Mouse (Mus musculus): Measurements from ENCODE around the gene Lhfp.
A peak's percentile ranks its signal among the peaks of the same experiment; 100 is the strongest.

Gene Lhfp

DNA sequence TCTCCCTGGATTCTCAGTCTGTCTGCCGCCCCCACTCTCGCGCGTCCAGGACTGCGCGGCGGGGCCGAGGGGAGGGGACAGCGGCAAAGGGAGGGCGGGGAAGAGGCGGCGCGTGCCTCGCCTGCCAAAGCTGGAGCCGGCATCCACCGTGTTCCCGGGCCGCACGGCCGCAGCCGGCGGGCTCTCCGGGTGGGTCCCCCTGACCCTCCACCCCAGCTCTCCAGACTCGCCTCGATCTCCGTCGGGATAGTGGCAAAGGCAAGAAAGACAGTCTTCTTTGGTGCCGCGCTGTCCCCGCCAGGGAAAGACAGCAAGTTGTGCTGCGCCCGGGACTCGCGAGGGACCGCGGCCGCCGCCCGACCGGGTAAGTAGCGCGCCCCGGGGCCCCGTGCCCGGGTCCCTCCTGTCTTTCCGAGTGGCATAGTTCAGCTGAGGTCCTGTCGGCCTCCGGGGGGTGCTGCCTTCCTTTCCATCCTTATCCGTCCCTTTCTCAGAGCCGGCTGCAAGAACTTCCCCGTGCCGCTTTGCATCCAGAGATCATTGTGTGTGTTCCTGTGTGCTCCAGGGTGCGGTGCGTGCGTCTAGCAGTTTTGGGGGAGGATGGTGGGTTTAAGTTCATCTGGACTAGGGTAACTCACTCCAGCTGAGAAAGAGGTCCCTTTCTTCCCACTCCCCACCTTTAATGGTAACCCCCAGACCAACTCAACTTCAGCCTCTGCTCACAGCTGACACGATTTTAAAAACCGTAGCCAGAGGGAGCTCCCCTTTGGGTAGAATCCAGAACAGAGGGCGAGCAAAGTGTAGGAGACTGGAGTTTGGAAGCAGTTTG, at the start of gene Lhfp:
Gene Lhfp, plus strand, starts transcription at position 118 of the 829 bp plus-strand sequence.
- no peak for DNase-seq (ENCODE audit: low spot score in 2 of 2)

DNA sequence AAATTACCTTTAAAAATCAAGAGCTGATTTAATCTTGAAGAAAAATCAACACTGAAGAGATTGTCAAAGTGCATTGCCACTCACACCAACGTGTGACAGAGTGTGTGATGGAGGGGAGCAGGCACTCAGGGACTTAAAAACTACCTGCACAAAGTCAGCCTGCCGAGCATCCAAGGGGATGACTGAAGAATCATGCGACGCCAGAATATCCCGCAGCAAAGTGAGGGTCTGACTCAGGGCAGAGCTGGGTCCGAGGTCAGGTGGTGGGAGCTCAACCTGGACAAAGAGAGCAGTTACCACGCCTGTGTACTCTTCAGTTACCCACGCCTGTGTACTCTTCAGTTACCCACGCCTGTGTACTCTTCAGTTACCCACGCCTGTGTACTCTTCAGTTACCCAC, 48.0 kb upstream of the Lhfp start:
- no peak for DNase-seq (ENCODE audit: low spot score in 2 of 2)

DNA sequence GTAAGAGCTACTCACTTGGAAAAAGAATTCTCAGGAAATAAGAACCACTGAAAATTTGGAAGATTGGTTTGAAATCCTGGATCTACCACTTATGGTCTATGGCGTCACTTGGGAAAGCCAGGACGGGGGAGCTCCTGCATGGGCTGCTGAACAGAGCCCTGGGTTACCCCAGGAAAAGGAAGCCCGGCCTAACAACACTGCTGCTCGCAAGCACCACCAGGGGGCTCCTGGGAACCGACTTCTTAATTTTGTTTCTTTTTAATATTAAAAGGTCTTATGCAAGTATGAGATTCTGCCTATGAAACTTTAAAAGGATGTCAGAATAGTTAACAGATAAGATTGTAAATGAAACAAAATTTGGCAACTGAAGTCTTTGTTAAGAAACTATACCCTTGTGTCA, 46.7 kb upstream of the Lhfp start:
- DNase-seq (ENCODE audit: low spot score in 2 of 2), result no peak

DNA sequence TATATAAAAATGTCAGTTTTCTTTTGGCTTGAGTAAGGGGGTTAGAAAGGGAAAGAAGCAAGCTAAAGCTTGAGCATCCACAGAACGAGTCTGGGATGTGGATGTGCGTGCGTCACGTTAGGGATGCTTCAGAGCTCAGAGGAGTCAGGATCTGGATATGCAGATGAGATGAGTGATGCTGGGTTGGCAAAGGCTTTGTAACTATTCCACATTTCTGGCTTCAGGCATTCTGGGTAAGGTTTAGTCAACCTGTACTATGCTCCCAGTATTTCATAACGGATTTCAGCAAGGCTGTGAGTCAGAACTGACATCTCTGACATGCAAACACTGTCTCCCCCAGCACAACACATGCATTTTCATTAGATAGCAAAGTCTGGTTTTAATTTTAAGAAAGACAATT, 44.7 kb upstream of the Lhfp start:
- no peak for DNase-seq (ENCODE audit: low spot score in 2 of 2)

DNA sequence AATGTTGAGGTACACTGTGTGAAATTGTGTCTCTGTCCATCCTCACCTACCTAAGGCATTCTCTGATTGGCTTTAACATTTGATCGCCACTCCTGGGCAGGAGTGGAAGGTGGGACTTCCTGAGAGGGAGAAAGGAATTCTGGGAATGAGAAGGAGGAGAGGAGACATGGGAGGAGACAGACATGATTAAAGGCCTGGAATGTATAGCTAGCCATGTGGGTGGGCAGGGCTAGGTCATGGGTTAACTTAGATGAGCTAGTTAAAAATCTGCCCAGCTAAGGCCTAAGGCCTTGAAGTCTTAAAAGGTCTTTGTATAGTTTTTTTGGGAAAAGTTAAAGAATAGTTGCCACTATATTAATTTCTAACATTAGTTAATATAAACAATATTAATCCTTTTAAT, 43.9 kb upstream of the Lhfp start:
- DNase-seq (ENCODE audit: low spot score in 2 of 2), result no peak

DNA sequence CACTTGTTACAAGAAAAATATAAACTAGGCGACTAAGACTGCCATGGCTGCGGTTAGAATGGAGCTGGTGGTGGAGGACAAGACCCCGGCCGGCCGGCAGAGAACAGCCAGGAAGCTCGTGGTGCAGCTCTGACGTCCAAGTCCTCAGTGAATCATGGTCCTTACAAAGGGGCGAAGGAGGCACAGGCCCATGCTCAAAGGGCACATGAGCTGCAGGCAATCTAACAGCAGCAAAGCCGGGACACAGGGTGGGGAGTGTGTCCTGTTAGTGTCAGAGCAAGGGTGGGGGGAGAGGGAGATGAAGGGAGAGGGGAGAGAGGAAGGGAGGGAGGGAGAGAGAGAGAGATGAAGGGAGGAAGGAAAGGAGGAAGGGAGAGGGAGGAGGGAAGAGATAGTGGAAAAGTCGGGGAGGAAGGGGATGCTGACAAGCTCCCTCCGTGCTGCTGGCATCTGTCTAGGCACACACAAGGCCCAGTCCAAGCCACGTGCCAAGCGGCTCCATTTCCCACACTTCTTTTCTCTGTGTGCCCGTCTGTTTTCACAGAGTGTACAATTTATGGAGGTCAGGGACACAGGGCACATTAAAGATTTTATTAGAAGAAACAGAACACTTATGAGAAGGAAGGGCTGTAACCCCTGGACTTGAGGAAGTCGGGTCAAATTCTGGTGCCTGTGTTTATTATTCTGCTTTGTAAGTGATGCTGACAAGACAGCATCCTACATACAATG, 42.1 kb upstream of the Lhfp start:
- DNase-seq (ENCODE audit: low spot score in 2 of 2), result no peak

DNA sequence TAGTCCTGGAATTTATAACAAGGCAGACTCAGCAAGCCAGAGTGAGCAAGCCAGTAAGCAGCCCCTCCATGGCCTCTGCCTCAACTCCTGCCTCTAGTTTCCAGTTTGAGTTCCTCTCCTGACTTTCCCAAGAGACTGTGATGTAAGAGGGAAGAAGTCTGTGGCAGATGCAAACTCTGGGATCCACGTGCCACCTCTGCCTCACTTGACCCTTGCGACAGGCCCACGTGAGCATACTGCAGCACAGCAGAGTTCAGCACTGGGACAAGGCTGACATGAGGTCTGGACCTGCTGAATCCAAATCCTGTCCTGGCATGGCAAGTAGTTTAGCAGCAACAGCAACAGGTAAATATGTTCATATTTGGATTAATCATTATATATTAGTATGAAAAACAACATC, 41.3 kb upstream of the Lhfp start:
- no peak for DNase-seq (ENCODE audit: low spot score in 2 of 2)

DNA sequence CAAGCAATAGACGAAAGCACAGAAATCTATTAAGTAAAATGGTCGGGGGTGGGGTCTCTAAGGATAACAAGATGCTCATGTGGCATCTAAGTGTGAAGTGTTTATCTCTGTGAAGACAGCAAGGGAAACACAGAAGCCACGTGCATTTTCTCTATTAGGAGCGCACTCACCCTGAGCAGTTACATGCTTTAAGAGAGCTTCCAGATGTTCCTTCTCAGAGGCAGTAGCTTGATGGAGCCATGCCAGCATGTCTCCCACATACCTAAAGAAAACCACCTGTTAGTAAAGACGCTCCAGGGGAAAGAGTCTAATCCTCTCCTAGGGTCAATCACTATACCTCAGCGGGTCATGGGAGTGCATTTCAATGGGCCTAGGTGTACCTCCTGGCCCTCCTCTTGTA, 39.3 kb upstream of the Lhfp start:
- no peak for DNase-seq (ENCODE audit: low spot score in 2 of 2)

DNA sequence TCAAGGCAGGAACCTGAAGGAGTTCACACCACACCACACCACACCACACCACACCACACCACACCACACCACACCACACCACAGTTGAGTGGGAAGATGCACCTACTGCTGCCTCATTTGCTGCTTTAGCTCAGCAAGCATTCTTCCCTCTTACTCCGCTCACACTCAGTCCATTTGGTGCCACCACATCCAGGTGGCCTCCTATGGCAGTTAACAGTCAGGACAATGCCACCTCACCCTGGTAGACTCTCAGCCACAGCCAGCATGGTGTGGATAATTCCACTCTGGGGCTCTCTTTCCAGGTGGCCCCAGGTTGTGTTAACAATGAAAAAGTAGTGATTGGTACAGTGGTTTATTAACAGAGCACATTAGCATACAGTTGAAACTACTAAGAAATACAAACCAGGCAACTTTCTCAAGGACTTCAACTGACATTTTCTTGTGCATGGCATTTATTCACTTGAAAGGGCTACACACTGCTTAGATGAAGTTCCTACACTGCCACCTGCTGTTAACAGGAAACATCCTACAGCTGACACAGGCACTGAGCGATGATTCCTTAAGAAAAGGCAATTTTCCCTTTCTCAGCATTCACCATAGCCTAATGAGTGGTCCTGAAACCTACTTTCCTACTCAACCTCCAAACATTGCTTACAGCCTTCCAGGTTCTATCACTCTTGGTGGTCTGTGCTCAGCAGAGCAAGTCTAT, 36.8 kb upstream of the Lhfp start:
- peak in 1 of 2 experiments; percentile 17 for DNase-seq (ENCODE audit: low spot score in 2 of 2)

DNA sequence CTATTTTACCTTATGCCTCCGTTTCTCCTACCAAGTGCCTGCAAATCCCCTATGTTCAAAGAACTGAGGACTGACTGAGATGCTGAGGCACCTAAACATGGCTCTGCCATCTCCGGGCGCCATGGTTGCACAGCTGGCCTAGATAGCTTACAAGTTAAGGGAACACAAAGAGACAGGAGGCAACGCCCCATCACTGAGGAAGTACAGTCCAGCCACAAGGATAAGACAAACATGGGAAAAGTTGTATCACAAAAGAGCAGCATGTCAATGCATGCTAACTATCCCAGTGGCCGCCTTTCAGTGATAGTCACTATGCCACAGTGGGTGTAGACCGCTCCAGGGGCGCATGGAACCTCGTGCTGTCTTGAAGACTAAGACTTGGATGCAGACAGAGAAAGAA, 33.9 kb upstream of the Lhfp start:
- DNase-seq (ENCODE audit: low spot score in 2 of 2), result no peak

DNA sequence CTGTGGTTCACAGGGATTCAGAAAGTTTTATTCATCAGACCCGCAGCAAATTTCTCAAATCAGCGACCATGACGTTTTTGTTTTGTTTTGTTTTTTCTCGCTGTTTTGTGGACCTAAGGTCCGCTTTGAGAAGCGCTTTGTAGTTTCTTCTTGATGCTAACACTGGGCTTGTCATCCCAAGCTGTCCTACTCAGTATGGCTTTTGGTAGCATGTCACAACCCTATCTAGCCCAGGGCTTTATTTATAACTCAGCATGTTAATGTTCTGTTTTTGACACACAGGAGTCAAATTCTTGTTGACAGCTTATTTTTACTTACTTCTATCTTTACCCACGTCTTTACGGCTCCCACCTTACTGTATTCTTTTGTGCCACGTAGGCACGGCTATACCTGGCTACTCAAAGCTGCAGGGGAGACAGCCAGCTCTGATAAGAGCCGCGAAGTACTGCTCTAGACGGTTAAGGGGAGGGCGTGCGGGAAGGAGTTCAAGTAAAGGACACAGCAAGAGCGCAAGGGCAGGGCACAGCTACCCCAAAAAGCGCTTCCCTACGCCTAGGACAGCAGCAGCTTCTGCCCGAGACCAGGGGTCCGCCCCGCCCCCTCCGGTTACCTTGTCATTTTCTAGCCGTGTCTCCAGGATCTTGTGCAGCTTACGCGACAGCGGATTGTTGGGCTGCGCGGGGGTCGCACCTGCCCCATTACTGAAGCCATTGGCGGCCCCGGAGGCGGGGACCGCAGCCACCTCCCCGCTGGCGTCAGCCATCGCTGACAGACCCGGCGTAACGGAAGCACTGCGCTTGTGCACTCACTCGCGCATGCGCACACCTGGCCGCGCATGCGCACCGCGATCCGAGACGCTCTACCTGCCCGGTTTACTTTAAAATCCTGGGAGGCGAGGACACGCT, 24.6 kb upstream of the Lhfp start, which contains the start of gene Cog6:
Gene Cog6, minus strand, starts transcription at position 802 of the 905 bp plus-strand sequence.
- DNase-seq (ENCODE audit: low spot score in 2 of 2), result peak; percentile 78 to 81

DNA sequence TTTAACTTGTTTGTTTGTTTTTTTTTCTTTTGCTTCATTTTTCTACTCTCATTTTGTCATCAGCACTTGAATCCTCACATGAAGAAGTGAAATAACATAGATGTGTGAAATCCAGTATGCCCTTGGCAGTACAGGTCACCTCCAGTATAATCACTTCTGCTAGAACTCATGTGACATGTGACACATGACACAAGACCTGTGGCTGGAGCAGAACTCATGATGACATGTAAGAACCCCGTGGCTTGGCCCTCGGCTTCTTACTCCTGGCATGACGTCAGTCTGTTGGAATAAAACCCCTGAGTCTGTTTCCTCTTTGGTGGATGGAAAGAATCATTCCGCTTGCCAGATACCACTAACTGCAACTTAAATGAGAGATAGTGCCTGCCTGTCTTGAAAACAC, 14.0 kb upstream of the Lhfp start:
- no peak for DNase-seq (ENCODE audit: low spot score in 2 of 2)

DNA sequence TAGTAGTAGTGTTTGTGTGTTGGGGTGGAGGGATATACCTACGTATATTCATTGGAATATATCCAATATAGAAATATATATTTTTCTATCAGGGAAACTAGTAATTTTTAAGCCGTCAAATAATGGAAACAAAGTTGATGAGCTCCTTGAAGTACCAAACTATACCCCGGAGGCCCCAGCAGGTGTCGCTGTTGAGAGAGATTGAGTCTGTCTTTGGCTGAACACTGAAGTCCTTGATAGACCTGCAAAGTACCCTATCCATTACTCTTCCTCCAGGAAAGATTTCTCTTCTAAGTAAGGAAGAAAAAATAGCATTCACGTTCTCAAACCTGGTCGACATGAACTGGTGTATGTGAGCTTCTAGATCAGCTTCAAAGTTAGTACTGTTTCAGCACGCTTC, 12.3 kb upstream of the Lhfp start:
- peak; percentile 25 to 47 for DNase-seq (ENCODE audit: low spot score in 2 of 2)

DNA sequence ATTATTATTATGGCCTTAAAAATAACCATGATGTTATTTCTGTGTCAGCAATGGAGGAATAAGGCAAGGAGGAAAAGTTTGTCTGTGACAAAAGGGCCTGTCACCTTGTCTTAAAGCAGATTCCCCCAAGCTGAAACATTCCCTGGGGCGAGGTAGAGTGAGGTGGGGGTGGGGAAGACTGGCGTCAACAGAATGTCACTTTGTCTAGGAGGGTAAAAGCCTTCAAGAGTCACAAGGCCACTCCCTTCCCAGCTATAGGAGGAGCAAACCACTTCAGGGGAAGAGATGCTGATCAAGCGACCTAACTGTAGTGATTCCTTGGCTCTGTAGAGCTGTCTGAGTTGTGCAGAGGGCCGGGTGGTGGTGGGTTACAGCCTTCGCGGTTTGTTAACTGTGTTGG, 9.7 kb upstream of the Lhfp start:
- DNase-seq (ENCODE audit: low spot score in 2 of 2), result no peak

DNA sequence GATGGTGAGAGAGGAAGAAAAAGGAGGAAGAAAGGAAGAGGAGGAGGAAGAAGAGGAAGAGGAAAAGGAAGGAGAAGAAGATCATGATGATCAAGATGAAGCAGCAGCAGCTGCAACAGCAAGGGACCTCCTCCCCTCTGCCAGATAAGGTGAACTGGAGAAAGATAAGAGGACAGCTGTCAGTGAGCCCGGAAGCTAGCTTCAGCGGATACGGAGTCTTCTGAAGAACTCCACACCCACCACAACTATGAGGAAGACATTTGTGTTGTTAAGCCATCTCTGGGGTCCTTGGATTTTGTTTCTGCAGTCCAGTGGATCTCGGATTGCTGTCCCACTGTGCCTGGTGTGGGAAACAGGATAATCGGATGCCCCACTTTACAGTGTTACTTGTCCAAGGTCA, 8.9 kb upstream of the Lhfp start:
- no peak for DNase-seq (ENCODE audit: low spot score in 2 of 2)

DNA sequence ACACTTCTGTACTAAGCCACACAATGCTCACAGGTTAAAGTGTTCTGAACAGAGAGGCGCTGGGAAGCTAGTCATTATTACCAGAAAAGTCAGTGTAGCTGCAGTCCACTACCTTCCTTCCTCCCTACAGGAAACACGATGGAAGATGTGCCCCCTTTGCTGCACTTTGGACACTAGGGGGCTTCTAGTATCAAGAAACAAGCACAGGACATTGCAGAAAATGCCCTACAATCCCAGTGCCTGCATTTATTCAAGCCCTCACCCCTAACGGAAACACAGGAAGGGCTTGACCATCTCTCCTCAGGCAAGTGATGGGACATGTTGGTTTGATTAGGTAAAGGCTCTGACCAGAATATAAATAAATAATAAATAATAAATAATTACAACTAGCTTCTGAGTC, 7.9 kb upstream of the Lhfp start:
- no peak for DNase-seq (ENCODE audit: low spot score in 2 of 2)

DNA sequence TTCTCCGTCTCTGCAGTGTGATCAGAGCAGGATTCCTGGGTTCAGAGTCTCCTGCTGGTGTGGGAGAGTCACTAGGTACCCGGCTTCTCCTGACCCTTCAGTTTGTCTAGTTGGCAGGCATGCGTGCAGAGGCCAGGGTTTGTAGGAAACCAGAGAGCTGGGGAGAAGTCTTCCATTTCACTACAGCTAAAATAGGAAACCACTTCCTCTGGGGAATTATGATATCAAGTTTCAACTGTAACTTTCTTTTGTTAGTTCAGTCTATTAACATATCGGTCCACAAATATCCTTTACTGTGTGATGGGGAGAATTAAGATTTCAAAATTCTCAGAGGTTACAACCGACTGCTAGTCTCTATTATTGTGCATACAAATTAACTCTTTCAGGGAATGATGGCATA, 5.3 kb upstream of the Lhfp start:
- no peak for DNase-seq (ENCODE audit: low spot score in 2 of 2)

DNA sequence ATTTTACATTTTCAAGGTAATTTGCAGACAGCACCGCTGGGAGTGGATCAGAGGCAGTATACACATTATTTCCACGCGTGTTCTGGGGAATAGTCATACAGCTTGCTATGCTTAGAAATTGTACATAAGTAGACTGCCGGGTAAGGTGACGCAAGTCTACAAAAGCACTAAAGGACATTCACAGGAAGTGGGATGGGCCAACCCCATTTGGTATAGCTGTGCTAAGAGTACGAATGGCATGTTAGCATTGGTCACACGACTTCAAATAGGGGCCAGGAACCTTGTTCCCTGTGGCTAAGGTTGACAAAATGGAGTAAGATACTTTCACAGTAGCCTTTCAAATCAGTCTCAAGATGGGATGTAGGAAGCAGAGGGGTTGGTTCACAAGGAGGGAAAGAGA, 4.4 kb upstream of the Lhfp start:
- DNase-seq (ENCODE audit: low spot score in 2 of 2), result no peak

DNA sequence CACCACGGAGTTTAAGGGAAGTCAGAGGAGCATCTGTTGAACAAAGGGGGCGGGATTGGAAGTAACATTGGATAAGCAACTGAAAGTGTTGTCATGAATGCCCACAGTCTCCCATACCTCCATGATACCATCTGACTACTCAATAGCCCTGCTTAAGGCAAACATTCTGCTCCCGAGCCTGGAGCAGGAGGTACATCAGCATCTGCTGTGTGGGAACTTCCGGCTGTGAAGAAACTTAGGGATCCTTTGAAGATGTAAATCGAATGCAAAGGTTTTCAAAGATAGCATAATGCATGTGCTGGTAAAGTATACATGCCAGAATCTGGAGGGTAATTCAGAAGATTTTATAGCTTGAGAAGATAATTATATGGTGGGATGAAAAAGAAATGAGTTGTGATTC, 2.4 kb upstream of the Lhfp start:
- no peak for DNase-seq (ENCODE audit: low spot score in 2 of 2)

DNA sequence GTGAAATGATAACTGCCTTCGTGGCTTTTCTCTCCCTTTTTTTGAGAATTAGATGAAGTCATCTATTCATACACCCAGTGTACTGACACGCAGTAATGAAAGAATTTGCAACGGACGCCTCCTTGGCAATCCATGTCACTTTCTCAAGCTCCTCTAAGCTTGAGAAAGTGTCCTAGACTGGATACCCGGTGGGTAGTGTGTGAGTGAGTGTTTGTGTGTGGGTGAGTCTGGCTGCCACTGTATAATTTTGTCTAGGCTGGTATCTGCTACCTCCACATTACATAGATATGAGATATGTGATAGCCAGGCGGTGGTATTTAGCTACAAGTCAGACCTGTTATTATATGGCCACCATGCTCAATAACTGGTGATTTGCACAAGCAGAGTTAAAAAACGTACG, 1.6 kb upstream of the Lhfp start:
- no peak for DNase-seq (ENCODE audit: low spot score in 2 of 2)

DNA sequence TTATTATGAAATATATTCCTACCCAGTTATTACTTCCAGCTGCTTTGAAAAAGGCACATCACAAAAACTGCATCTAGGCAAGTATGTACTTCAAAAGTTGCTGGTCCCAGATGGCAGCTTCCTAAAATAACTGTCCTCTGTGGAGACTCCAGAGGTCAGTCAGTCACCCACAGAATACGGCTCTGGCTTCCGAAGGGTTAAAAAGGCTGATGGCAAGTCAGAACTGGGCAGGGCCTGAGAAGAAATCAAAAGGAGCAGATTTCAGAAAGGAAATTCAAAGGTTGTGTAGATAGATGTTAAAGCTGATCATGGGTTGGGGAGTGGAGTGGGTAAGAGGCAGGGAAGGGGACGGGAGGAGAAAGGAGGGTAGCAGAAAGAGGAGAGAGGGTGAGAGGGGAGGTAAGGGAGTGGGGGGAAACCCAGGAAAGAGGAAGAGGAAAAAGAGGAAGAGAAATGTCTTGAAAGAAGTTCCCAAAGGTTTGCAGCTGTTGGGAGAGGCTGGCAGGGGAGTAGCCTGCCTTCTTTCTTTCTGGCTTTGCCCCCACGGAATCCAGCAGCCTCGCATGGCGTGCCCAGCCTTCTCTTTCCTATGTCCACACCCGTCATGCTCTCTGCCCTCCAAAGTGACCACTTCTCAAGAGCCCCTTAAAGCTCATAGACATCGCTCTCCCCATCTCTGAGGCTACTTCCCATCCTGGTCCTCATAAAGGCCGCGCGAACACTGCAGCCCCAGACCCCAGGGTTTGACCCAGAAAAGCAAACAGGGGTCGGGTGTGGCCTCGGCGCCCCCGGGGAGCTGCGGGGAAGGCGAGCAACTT, 526 bp upstream of the Lhfp start:
- DNase-seq (ENCODE audit: low spot score in 2 of 2), result no peak
